Mouse (Mus musculus) ES-CJ7 (cell line): ENCODE results near the gene Plgrkt.

Experiments used
- DNase-seq: peaks from one replicate; pipeline ENCODE4 v3.0.0; 2011; ENCODE audit warnings: low read depth, low spot score

The Plgrkt gene

DNA sequence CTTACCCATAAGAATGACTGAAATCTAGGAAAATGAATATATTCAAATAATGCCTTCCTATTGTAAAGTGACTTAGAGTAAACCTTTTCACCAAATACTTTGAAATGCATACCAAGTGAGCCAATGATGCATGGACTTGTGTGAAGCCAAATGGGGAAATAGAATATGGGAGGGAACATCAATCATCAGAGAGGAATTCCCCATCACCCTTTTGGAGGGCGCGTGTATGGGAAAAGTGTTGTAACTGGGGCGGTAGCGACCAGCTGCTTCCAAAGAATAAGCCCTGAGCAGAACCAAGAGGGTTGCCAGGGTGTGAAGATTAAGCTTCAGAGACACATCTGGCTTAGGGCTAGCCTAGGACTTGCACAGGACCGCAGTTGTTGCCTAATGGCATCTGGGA lies 16.2 kb upstream of the Plgrkt start:
- DNase-seq: no peak

DNA sequence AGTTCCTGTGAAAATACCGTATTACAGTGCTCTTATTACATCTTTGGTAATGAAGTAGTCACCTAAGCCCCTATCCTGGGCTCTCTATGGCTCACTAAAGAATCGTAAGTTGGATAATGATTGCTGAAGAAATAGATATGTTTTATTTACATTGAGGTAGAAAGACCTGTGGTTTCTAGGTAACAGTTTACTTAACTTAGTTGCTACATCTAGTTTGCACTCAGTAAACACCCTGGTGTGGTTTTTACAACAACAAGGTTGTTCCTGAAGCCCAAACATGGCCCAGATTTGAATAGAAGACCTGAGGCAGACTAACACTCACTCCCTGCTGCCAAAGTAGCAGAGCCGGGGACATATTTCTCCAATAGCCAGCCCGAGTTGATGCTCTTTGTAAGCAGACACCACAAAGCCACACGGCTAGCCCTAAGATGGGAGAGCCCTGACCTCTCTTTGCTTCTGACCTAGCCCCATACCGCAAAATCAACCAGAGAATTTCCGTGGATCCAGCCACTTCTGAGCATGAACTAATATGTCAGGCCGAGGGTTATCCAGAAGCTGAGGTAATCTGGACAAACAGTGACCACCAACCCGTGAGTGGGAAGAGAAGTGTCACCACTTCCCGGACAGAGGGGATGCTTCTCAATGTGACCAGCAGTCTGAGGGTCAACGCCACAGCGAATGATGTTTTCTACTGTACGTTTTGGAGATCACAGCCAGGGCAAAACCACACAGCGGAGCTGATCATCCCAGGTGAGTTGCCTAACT lies 12.8 kb upstream of the Plgrkt start:
- DNase-seq: no peak

GRCm38 (mm10) chr19:29376382-29376781 lies 9.2 kb upstream of the Plgrkt start:
- no peak for DNase-seq

- DNase-seq: no peak
These were observed 7.8 kb upstream of the Plgrkt start for GRCm38 (mm10) chr19:29374947-29375346.

DNA sequence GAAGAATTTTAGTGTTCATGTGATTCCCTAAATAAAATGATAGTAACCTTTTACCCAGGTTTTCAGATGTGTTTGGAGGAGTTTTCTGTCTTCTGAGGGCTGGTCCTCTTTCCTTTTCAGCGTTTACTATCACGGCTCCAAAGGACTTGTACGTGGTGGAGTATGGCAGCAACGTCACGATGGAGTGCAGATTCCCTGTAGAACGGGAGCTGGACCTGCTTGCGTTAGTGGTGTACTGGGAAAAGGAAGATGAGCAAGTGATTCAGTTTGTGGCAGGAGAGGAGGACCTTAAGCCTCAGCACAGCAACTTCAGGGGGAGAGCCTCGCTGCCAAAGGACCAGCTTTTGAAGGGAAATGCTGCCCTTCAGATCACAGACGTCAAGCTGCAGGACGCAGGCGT lies 6.2 kb upstream of the Plgrkt start:
- DNase-seq: no peak

DNA sequence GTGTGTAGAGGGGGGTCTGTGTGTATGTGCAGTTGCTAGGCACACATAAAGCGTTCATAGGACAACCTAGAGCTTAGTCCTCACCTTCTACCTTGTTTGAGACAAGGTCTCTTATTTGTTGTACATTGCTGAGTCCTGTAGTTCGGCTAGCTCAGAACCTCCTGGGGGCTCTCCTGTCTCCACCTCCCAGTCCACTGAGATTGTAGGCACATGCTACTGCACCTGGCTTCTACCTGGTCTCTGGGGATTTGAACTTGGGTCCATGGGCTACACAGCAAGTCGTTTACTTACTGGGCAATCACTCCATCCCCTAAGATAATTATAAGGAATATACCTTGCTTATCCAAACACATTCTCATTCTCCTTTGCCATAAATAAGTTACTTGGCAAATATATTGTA lies 5.4 kb upstream of the Plgrkt start:
- DNase-seq: no peak

GRCm38 (mm10) chr19:29372138-29372537 lies 4.9 kb upstream of the Plgrkt start:
- DNase-seq: no peak

DNA sequence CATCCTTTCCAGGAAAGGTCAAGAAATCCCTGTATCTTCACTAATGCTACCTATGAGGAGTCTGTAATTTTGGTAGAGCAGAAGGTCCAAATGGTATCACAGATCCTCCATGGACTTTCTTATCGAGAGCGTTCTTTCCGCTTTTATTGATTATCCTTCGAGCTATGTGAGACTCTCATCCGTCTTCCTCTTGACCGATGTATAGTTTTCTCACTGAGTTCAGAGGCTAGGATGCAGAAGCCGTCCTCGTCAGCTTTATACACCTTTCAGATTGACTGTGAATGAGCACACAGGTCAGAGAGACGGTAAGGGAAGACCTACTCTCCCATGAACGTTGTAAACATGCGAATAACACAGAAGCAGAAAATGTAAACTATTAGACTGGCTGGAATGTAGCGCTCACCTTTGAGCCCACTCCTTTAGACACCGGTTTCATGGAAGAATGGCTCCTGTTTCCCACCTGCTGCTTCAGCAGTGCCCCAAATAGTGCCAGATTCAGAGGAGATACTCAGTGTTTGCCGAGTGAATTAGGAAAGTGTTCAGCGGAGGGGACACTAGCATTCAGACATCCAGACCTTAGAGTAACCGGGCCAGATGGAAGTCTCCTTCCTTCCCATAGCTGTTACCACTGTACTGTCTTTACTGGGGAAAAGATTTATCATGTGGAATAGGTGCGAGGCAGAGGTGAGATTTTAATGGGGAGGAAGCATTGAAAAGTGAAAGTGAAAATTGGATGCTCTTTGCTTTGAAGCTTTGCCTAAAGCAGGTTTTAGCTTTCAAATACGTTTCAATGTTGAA lies 4.3 kb upstream of the Plgrkt start:
- DNase-seq: no peak

DNA sequence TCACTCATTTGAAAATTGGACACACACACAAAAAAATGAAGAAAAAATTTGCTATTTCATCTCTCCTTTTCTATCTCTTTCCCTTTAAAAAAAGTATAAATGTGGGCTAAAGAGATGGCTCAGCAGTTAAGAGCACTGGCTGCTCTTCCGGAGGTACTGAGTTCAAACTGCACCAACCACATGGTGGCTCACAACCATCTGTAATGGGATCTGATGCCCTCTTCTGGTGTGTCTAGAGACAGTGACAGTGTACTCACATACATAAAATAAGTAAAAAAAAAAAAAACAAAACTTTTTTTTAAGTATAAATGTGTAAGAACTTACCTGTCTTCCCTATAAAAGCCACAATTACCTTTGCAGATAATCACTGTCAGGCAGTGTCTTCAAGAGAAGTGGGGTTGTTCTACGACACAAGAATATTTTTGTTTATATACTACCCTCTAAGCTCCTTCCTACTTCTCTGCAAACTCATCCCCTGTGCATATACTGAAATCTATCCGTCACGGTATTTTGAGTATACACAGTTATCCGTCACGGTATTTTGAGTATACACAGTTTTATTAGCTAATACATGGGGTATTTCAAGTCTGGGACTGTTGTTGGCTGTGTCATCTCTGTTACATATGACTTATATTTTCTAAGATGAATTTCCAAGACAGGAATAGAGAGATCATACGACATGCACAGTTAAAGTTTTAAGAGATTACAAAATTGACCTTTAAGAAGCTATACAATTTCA lies 3.5 kb upstream of the Plgrkt start:
- DNase-seq: no peak

GRCm38 (mm10) chr19:29370112-29370511 lies 2.9 kb upstream of the Plgrkt start:
- DNase-seq: no peak

- no peak for DNase-seq
These were observed 1.6 kb upstream of the Plgrkt start for GRCm38 (mm10) chr19:29368671-29369309.

- DNase-seq: no peak
These were observed 851 bp upstream of the Plgrkt start for GRCm38 (mm10) chr19:29368041-29368440.

- DNase-seq: no peak
These were observed 793 bp downstream of the Plgrkt start for GRCm38 (mm10) chr19:29366226-29366968.

- peak; percentile 69 for DNase-seq
These were observed 2.1 kb downstream of the Plgrkt start for GRCm38 (mm10) chr19:29365105-29365504.

- no peak for DNase-seq
These were observed 3.1 kb downstream of the Plgrkt start for GRCm38 (mm10) chr19:29364076-29364475.

- no peak for DNase-seq
These were observed 3.6 kb downstream of the Plgrkt start for GRCm38 (mm10) chr19:29363557-29363956.

DNA sequence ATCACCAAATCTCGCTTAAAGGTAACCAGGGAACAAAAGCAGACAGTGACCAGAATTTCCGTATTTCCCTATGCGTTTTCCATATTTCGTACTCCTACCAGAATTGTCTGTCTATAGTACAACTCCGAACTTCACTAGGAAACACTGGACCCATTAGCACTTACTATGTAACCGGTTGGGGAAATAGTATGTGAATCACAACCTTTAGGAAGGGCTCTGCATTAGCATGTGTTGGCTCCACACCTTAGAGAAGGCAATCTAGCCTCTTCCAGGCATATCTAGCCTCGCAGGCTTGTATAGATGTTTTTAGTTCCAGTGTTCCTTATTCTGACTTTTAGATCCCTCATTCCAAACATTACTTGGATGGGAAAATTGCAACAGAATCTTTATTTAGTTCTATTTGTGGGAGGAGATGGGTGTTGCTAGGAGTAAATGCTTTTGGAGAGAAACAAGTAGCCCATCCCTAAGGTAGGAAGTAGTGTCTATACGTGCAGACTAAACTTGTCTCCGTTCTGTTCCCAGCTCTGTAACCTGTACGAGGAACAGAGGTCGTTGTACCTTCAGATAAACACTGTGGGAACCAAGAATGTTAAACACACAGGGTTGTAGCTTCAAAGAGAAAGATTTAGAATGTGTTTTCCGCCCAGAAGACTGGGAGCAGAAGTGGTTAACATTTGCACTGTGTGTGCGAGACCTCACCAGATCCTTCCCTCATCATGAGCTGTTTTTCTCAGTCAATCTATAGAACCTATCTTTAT lies 4.8 kb downstream of the Plgrkt start:
- DNase-seq: no peak

DNA sequence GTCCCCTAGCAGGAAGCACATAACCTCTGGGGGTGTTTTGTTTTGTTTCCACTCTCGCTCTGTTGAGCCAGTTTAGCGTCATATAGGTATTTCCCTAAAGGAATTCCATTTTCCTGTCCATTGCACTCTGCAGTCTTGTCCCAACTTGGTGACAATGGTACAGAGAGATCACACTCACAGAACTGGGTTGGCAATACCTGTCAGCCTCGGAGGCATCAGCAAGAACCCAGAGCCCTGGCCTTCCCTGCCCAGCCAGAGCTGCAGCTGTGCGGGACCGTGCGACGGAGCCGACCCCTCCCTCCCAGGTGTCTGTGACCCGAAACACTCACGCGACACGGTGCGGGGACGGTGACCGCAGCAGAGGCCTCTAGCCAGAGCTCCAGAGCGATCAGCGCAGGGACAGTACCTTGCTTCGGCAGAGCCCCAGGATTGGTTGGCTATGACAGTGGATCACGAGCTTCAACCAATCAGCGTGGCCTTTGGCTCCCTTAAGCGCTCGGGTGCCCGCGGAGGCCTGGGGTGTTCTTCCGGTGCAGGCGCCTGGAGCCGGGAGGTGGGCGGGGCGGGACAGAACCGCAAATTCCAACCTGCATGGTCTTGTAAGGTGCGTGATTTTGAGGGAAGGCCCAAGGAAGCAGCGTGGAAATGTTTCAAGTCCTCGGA lies 5.6 kb downstream of the Plgrkt start:
- peak; percentile 89 for DNase-seq

DNA sequence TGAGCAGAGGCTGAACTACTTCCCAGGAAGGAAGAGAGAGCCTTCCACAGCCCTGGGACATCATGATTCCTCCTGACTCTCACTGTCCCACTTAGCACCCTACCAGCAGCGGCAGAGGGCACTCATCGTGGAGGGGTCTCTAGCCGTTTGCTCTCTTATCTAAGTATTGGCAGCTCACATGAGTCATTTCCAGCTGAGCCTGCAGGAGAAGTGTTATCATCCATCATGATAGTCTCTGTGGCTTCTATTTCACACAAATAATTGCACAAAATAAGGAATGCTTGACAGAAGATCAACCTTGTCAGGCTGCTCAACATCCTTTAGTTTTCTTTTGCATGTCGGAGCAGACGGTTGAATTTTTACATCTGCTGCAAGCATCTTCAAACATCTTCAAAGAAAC lies 6.9 kb downstream of the Plgrkt start:
- no peak for DNase-seq

DNA sequence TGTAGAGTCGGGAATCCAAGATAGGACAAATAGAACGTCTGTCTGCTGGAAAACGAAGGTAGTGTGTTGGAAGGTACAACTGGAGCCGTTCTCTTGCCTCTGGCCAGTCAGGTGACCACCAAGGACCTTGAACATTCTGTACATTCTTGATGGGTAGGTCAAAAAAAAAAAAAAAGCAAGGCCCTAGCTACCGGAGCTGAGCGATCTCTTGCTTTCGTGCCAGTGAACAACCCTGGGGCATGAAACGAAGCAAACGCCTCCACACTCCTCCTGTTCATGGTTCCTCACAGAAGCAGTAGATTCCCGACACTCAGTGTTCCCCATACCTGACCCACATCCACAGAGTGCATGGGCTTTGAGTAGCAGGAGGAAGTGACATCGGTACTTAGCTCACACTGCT lies 10.9 kb downstream of the Plgrkt start:
- DNase-seq: no peak
